Mouse (Mus musculus) MEL (cell line): Measurements from ENCODE around the gene Gm10842.

Experiments
- CTCF ChIP-seq, 3 experiments: IDR thresholded peaks in 2 of 3; conservative IDR thresholded peaks in 1 of 3; 2 replicates each; pipeline ENCODE4 v1.5.1; 2011 to 2012; ENCODE audit warnings: low read length in 3 of 3, low read depth in 2 of 3, mild to moderate bottlenecking in 2 of 3, improper control_type of control experiment in 1 of 3, inconsistent platforms in 1 of 3, mixed read lengths in 1 of 3, moderate library complexity in 1 of 3; ENCODE audit not compliant: control insufficient read depth in 1 of 3, insufficient read depth in 1 of 3, poor library complexity in 1 of 3, severe bottlenecking in 1 of 3
- ETS1 ChIP-seq: IDR thresholded peaks from 2 replicates; pipeline ENCODE4 v1.6.1; 2012; ENCODE audit warnings: low read depth, mild to moderate bottlenecking, inconsistent platforms, low read length, improper control_type of control experiment, moderate library complexity
- GATA1 ChIP-seq: IDR thresholded peaks from 2 replicates; pipeline ENCODE4 v1.6.1; 2011; ENCODE audit warnings: low read depth, low read length, improper control_type of control experiment
- MAX ChIP-seq: IDR thresholded peaks from 2 replicates; pipeline ENCODE4 v1.6.1; 2011; ENCODE audit warnings: low read length, improper control_type of control experiment
- POLR2AphosphoS5 ChIP-seq: IDR thresholded peaks from 2 replicates; pipeline ENCODE4 v1.6.1; 2012; ENCODE audit warnings: low read depth, borderline replicate concordance, mild to moderate bottlenecking, inconsistent platforms, low read length, moderate library complexity, mixed read lengths
- RCOR1 ChIP-seq: IDR thresholded peaks from 2 replicates; pipeline ENCODE4 v1.6.1; 2012; ENCODE audit warnings: low read depth, mild to moderate bottlenecking, inconsistent platforms, low read length, improper control_type of control experiment
- SMC3 ChIP-seq: IDR thresholded peaks from 2 replicates; pipeline ENCODE4 v1.6.1; 2011; ENCODE audit warnings: low read depth, low read length, improper control_type of control experiment
- TBP ChIP-seq: IDR thresholded peaks from 2 replicates; pipeline ENCODE4 v1.8.0; 2011; ENCODE audit warnings: low read depth, low read length, improper control_type of control experiment
- USF1 ChIP-seq: IDR thresholded peaks from 2 replicates; pipeline ENCODE4 v1.6.1; 2014; ENCODE audit warnings: low read depth, mild to moderate bottlenecking, inconsistent platforms, low read length, improper control_type of control experiment, moderate library complexity

DNA sequence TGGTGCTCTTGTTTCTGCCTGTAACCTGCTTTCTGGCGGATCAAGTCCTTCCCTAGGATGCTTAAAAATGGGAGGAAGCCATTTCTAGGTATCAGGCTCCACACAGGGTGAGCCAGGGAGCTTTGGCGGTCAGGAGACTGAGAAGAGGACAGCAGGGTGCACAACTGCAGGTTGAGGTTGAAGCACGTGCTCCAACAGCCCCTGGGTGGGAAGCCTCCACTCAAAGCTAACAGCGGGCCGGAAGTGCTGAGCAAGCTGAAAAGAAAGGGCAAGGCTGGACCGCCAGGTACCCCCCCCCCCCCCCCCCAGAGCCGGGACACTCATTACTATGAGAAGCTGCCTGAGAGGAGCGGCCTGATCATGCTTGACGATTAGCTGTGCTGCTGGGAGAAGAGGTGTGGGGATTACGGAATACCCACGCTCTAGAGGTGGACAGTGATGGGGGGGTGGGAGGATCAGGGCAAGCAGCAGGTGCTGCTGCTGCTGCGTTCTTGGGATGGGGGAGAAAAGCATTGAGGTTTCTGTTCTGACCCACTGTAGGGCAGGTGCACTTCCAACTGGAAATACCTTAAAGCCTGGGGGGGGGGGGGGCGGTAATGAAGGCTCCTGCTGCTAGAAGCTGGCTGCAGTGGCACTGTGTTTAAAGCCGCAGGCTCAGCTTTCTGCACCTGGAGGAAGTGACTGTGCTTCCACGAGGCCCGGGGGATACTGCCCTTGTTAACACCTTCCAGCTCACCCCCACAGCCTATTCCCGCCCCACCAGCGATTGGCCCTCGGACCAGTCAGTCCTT lies 4.7 kb downstream of the Gm10842 start:
- no peak for TF ChIP-seq TBP
- no peak for TF ChIP-seq CTCF (IDR thresholded peaks at IDR 0.05 in 2 of 3, conservative IDR thresholded peaks at IDR 0.05 in 1 of 3; ENCODE audit: control insufficient read depth in 1 of 3, insufficient read depth in 1 of 3, low read depth in 2 of 3, low read length in 3 of 3, poor library complexity in 1 of 3, severe bottlenecking in 1 of 3)
- TF ChIP-seq ETS1 = 0 out of 2 replicates have a peak, but pooled peaks have one; percentile 16
- TF ChIP-seq MAX = no peak
- no peak for TF ChIP-seq SMC3
- TF ChIP-seq GATA1 = no peak
- peak; percentile 25; the same call in 1 of the 2 replicates for TF ChIP-seq RCOR1
- no peak for TF ChIP-seq USF1
- TF ChIP-seq POLR2AphosphoS5 = no peak
